Mouse (Mus musculus): ENCODE data around the gene Plxdc2.
"Not testable (repeated sequence)": the region's sequence is repeated elsewhere in the genome, so short reads cannot be mapped to it uniquely, and the experiment has no call there.

The Plxdc2 gene

DNA sequence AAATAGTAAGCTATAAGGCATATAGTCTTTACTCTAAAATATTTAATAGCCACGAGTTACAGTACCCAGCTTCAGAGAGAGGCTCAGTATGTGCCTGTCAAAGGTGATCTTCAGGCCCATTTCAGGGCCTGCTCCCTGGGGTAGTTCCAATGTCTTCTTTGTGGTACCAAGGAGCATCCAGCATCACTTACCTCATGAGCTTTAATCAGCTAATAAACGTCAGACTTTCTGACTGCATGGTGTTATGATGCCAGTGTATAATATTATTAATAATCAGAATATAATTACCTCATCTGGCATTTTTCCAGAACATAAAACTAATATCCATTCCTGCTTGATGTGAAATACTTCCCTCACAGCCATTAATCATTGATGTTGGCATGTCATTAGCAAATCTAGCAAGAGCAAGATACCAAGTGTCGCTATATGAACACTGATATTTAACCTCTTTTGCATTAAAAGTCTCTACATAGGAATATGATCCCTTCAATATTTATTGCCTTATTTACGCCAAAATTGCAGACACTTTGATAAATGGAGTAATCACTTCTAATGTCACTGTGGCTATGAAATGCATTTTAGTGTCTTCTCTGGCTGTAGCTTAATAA is 393.3 kb downstream of the Plxdc2 start:
- DNase-seq (ENCODE audit: low spot score in 2 of 2), result no peak

DNA sequence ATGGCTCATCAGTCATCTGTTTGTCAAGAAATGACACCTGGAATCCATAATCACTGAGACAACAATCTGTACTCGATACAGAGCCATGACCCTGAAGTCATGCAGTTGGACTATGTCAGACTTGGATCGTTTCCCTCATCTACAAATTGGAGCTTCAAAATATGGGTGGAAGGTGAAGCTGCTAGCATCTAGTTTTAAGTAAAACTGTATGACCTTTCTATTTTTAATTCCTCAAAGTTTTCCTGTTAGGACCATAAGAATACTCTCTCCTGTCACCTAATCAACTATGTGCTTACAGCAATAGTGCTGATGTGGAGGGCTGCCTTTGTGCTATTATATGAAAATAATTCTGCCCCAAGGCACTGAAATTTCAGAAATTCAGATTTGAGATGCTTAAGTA is 401.1 kb downstream of the Plxdc2 start:
- no peak for DNase-seq (ENCODE audit: low spot score in 2 of 2)

DNA sequence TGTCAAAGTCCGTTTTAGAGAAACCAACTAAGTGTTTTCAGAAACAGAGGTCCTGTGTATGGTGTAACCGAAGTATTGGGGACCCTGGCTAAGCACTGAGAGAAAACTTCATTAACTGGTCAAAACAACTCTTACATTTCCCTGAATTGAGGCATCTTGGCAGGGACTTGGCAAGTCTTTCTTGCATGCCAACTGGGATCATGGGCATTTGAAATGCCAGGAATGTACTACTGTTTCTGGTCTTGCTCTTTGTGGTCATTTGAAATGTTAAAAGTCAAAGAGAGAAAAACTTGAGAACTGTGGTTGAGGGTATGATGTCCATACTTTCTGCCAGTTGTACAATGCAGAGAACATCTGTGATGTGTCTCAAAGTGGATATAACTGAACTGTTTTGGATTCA is 403.7 kb downstream of the Plxdc2 start:
- no peak for DNase-seq (ENCODE audit: low spot score in 2 of 2)

DNA sequence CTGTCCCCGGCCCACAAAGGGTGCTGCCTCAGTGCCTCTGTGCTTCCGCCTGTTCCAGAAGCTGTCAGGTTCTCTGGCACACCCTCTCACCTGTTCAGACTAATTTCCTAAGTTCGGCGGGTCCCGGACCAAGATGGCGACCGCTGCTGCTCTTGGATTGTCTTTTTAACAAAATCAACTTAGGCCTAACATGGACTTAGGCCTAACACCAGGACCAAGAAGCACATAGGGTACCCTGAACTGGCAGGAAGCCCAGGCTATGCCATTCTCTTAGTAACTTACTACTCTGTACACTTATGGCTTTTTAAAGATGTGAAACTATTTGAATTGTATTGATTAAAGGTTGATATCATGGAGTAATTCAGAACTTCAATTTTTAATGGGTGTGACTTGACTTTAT is 413.0 kb downstream of the Plxdc2 start:
- not testable (repeated sequence) for DNase-seq (ENCODE audit: low spot score in 2 of 2)

DNA sequence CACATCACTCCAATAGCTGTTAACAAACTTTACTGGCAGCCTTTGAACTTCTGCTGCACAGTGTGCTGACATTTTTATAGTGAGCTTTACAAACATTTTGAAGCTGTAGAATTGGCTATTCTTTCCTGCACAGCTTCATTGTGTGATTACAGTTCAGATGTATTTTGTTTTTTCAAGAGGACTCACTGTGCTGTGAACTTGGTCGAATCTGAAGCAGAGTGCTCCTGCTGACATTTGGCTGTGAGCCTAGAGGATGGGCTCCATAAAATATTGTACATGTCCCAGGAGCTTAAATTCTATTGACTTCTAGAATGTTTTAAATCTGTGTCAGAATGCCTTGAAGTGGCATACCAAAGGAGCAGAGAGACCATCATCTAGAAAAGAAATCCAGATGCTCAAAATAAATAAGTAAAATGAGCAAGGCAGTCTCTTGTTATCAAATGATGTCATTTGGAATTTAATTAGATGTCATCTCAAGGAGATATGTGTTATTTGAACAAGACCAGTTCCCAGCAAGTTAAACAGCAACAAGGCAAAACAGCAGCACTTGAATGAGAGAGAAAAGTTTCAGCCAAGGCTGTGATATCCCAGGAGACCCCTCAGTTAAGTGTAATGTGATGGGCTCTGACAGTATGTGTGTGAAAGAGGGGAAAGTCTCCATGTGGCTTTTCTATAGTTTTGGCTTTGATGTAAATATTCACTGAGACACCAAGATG is 417.5 kb downstream of the Plxdc2 start:
- DNase-seq (ENCODE audit: low spot score in 2 of 2), result no peak

DNA sequence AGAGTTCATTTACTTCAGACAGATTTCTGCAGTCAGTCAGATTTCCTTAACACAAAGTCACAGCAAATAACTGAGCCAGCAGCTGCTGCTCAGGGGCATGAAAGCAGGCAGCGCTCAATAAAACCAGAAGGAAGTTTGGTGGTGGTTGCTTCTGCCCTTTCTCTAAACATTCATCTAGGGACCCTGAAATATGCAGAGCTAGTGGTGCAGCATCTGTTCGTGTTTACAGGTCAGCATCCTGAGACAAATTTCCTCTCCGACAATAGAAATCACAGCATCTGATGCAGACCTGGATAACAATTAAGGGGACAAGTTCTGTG is 418.0 kb downstream of the Plxdc2 start:
- no peak for DNase-seq (ENCODE audit: low spot score in 2 of 2)

DNA sequence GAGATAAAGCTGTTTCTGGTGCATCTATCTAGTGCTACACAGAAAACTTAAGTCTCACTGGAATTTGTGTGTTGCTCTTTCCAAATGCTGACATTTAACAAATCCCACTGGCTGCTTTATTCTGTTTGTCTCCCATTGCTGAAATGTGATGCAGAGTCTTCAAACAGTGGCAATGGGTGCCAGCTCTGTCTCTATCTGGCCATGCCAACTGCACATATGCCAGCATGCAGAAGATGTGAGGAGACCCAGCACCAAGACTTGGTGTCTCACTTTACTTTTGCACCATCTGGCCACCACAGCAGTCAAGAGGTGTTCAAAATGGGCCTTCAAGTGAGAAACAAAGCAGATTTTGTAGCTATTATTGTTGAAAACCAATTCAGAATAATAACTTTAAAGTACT is 439.2 kb downstream of the Plxdc2 start:
- no peak for DNase-seq (ENCODE audit: low spot score in 2 of 2)

Data from spleen, postnatal 36 days (tissue).